Mouse (Mus musculus) heart, adult 8-10 months (tissue): ENCODE measurements around the gene Timm44. TPM values are rescaled to one million over a fixed set of nuclear protein-coding genes. Genes with fewer than 3 reads are reported as not detected.

Source experiments
- DNase-seq: peaks from one replicate; pipeline ENCODE4 v3.0.0; 2022; ENCODE audit warnings: low spot score
- total RNA-seq, 4 experiments: library from RNA; stranded (reverse); gene quantifications; 2 replicates each; pipeline ENCODE4 v1.2.4; 2022

Gene Timm44
- 100 to 1,000 TPM in 2 of 4 experiments, 10 to 100 TPM in 2; 94.0 to 109 (median 101) TPM for total RNA-seq

DNA sequence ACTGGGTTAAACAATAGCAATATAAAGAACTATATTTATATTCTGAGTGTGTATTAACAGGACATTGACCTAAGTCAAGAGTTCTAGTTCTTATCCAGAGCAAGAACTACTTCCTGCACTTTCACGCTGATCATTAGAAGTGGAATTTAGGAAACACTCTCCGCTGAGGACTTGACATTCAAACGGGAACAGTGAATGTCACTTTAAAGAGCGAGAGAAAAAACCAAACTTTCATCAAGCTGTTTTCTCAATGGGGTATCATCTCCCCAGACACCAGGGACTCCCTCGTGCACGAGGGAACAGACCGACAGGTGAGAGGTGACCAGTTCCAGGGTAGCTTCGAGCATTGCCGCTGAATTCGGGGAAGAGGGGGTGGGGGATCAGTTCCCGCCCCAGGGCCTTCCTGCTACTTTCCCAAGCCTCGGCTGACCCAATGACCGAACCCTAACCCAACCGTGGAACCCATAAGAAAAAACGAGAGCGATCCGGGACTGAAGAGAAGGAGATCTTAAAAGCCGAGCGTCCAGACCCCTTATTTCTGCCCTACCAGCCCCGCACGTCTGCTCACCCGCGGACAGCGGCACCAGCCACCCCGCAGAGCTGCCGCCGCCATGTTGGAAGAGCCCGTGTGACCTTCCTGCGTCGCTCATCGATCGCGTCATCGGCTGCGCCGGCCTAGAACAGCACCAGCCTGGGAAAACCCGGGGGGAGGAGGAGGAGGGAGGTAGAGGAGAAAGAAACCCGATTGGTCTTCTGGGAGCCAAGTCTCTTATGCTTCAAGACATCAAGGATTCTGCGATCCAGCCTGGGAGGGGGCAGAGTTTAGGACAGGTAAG lies at the start of gene Timm44:
Timm44 (minus strand) TSS at position 639 of the 836 bp plus-strand sequence.
- peak; percentile 95 for DNase-seq

DNA sequence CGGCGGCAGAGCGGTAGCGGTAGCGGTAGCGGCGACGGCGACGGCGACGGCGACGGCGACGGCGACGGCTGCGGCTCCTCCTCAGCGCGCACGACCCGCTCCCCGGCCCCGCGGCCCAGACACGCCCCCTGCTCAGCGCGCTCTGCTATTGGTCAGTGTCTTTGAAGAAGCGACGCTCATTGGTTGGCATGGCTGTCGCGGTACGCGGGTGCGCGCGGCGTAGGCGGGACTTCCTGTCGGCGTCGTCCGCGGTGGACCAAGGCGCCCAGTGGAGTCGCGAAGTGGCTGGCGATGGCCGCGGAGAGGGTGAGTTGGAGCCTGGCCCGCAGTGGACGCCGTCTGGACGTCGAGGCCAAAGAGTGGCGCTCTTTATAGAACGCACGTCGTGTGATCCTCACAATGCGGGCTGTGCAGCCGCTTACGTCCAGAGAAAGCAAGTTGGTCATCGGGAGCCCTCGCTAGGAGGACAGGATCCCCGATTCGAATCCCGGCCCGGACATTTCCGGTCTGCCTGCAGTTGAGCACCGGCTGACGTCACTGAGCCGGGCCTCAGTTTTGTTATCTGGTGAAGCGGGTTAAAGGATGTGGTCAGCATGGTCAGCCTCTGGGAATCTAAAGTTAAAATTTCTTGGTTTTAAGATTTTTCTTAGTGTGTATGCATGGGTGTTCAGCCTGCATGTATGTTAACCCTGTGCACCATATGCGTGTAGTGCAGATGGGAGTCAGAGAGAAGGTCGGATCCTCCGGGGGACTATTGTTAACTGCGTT lies 49.5 kb upstream of the Timm44 start, which contains the start of the genes Ccl25 and Elavl1:
Ccl25 (plus strand) TSS at position 228 of the 768 bp plus-strand sequence.
Elavl1 (minus strand) TSS at position 431 of the 768 bp plus-strand sequence.
- peak; percentile 97 for DNase-seq

DNA sequence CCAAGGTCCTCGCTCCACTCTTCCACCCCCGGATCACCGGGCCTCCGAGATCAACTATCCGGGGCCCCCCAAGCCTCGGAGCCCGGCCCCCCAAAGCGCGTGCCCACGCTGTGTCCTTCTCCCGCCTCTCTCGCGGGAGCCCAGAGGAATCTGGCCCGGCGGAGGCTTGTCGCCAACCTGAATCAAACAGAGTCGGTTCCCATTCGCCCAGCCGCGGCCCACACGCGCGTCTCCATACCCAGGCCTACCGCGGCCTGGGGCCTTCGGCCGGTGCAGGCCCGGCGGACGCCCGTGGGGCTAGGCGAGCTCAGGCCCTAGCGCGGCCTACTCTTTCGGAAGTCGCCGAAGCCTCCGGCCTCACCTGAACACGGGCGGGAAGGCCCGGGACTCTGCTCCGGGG lies 48.8 kb upstream of the Timm44 start:
- no peak for DNase-seq

DNA sequence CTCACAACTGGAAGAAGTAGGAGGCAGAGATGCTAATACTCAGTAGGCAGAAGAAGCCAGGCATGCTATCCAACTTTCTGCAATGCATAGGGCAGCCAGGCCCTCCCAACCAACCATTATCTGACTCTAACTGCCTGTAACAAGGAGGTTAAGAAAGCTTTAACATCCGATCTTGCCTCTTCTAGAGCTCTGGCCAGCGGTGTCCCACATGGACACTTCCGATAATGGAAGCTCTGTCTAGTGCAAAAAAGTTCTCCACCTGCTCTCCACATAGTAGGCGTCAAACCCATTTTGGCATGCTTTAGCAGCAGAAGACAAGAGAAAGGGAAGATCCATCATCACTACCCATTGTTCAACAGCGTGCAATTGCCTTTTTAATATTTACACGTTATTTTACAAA lies 48.2 kb upstream of the Timm44 start:
- DNase-seq = no peak

DNA sequence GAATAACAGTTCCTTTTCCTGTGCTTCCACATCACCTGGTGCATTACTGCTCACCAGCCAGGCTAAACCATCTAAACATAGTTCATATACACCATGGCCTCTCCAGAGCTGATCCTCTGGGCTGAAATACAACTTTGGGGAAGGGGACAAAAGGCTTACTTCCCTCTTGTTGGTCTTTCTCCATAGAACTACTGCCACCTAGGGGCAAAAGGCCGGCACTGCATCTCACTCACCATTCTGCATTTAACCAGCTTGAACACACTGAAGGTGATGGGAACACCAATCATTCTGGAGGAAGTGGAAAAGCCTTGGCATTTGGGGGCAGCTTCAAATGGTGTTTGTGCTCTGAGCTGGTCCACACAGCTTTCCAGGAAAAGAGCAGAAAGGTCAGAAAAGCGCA lies 46.8 kb upstream of the Timm44 start:
- DNase-seq = peak; percentile 86

DNA sequence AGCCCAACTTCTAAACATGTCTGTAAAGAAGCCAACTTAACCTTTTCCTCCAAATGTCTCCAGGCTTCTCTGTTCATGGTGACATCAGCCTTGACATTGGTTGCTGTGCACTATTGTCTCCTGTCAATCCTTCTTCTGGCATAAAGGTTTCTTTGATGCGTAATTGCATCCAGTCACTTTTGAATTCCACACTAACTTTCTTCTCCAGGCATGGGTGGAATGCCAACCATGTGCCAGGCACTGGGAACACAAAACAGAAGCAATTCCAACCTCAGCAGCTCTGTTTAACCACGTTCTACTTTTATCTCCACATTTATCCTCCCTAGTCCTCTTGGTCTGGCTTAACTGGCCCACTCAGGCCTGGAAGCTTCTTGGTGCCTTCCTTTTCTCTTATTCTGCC lies 45.3 kb upstream of the Timm44 start:
- no peak for DNase-seq

DNA sequence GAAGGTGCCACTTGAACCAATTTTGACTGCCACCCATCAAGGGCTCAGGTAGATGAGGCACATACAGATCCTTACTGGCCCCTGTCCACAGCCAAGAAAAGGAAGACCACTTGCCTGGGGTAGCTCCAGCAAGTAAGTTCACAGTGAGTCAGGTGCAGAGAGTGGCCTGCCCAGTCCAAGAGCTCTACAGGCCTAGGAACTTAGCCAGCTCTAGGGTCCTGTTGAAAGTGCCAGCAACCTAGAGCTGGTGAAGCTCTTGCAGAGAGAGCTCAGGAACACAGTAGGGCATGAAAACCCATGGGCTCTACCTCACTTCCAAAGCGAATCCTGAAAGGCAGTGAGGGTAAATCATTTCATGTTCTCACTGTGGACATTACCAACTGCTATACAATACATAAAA lies 44.7 kb upstream of the Timm44 start:
- DNase-seq = no peak

DNA sequence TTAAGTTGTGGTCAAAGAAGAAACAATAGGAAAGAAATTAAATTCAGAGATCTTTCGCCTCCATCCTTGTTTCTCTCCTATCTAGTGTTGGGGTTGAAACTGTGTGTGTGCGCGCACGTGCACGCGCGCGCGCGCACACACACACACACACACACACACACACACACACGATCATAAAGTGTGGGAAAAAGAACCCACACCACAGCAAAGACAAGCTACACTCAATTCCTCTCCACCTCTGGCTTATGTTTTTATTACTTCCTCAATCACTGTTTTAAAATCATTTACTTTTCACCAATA lies 43.8 kb upstream of the Timm44 start:
- DNase-seq = no peak

DNA sequence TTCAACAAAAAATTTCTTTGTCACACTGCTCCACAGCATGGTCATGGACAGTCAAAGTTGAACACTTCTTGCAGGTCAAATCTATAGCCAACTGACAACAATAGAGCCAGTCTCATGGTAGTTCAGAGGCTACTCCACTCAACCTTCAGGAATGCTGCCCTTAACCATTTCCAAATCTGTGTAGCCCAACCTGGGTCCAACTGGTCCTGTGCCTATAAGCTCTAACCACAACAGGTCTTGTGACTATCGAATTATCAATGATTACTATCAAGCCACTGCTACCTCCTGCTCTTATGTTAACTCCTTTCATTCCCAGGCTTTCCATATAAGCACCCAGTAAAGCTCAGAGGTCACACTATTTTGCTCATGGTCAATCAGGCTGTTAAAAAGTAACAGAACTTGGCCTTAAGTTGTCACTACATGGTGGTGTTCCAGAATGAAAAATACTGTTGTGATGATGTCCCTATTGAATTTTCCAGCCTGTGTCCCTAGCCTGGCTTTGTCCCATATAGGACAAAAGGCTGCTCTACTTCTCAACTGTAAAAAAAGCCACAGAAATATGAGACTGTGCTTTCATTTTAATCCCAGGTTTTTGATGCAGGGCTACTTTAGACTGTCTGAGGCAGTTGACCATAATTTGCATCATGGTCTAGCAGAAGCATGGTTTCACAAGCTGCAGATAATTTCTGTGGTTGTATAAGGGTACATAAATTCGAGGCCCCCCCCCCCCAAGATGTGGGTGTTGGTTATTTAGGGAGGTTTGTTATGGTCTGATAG lies 43.3 kb upstream of the Timm44 start:
- no peak for DNase-seq

DNA sequence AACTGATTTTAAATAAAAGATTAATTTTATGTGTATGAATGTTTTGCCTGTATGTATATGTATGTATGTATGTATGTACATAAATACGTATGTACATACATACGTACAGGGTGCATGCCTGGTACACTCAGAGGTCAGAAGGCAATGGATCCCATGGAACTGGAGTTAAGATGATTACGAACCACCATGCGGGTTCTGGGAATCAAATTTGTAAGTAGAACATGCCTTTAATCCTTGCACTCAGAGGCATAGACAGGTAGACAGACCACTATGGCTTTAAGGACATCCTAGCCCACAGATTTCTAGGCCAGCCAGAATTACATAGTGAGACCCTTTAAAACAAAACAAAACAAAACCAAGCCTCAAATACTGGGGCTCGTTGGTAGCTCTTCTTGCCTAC lies 42.4 kb upstream of the Timm44 start:
- no peak for DNase-seq

DNA sequence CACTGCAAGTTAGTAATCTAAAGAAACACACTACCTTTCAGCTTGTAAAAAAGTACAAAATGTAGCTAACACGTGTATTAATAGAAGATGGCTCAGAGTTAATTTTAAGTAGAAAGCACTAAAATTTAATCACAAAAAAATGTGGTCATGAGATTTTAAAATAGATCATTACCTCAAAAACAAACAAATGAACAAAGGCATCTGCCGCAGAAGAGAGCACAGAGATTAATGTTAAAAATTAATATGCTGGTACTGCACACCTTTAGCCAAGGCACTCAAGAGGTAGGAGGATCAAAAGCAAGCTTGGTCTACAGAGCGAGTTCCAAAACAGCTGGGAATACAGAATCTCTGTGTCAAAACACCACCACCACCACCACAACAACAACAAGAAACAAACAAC lies 39.1 kb upstream of the Timm44 start:
- no peak for DNase-seq

DNA sequence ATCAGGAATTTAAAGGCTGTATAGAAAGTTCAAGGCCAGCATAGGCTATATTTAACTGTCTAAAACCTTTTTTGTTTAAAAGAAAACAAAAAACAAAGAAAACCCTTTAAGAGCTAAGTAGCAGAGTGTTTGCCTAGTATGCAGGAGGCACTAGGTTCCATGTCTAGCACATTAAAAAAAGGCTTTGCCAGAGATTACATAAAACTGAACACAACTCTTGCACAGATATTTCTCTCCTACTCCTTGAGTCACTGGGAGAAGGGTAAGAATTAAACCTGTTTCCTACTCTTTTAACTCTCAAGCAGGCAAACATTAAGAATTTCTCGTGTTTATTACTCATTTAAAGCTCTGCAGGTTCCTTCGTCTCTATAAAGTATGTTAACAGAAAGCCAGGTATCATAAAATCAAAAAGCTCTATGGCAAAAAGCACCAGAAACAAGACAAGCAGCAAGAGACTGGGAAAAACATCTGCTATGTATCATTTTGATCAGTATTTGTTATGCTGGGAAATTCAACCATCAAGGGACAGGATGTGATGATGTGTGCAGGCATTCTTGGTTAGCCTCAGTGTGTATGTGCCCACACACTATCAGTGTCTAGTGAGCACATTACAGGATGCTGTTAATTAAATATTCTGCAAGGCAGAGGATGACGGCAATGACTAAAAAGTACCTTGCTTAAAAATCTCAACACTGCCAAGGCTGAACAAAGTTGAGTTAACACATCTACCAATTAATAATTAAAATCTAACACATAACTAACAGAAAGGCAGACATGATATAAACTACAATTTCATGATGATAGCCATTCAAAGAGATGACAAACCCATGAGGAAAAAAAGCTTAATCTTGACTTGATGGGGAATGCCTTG lies 37.8 kb upstream of the Timm44 start:
- DNase-seq = no peak

DNA sequence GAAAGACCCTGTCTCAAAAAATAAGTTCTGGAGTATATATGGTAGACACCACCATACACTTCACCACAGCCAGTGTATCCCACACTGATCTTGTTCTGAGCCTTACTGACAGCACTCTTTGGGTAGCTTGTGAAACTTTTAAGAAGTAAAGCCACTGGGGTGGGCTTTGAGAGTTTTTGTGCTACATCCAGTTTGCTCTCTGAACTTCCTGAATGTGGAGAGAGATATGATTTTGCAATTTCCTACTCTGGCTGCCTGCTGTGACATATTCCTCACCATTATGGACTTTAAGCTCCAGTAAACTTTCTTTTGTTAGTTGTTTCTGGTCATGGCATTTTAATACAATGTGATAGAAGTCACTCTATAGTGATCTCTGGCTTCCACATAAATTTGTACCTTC lies 36.4 kb upstream of the Timm44 start:
- no peak for DNase-seq

DNA sequence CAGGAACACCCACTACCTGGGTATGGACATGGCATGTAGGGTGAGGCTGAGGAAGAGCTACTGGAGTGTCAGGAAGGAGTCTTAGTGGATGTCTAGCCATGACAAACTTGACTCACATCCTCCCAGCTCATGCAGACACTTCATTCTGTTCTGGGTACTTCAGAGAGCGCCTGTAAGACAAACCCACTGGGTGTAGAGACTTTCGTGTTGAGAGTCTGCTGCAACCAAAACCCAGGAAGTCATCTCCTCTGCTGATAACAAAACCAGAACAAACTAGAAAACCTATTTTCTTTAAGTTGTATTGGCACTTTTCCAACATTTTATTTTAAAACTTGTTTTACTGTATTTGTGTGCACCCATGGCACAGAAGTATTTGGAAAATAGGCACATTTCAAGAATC lies 30.1 kb upstream of the Timm44 start:
- no peak for DNase-seq

DNA sequence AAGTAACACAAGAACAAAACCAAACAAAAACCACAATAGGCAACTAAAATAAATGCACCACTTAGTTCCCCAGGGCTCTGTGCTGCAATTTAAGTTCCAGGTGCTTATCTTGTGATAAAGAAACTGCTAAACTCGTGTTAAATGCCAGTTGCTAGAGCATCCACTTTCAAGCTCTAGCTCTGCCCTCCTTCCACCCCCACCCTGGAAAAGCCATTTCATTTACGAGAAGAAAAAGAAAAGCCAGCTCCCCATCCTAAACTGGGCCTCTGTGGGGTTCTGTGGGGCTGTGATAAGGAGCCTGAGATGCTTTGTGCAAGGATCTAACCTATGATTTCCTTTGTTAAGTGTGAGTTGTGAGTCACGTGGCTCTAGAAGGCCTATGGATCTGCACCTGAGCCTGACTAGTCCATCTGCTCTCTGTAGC lies 28.4 kb upstream of the Timm44 start:
- no peak for DNase-seq

DNA sequence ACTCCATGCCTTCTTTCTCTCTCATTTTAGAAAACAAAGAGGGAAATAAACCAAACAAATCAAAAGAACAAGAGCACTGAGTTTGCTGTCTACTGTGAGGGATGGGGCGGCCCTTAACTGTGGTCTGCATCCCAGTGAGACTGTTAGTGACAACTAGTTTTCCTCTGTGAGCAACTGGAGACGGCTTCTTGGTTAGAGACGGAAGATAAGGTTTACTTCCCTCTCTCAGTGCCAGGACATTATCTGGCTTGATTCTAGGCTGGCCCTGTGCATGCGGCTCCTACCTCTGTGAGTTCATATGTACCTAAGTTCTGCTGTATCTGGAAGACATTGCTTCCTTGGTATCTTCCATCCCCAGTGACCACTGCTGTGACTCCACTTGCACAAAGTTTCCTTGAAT lies 22.1 kb upstream of the Timm44 start:
- no peak for DNase-seq

DNA sequence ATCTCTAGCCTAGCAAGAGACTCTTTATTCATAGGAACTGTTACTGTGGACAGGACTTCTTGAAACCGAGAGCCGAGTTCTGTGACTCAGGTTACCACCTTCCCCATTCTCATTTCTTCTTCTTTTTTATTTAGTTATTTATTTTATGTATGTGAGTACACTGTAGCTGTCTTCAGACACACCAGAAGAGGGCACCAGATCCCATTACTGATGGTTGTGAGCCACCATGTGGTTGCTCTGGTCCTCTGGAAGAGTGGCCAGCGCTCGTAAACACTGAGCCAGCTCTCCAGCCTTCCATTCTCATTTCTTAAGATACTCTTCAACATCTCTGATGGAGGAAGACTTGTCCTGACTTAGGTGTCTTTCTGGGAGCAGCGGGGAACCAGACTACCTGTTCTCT lies 17.0 kb upstream of the Timm44 start:
- DNase-seq = no peak

DNA sequence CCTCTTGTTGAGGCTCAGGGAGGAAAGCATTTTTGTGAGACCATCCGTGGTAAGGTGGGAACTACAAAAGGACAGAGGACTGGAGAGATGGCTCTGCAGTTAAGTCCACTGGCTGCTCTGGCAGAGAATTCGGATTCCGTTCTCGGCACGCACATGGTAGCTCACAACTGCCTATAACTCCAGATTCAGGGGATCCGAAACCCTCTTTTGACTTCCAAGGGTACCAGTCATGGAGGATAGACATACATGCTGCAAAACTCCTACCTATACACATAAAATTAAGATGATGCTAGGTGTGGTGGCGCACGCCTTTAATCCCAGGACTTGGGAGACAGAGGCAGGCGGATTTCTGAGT lies 375 bp upstream of the Timm44 start:
- DNase-seq = no peak

DNA sequence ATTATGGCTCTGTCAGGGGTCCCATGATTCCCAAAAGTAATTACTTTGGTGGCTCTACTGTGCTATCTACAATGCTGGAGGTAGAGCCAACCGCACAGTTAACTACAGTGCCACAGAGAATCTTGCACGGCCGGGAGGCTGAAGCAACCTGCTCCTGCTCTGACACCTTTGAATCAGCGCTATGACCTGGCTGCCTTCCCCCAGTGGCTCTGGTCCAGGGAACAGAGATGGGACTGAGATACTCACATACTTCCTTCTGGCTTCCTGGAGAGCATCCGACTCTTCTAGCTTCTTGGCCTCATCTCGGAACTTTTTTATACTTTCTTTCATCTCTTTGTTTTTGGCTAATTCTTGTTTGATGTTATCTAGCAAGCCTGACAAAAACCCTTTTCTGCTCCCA lies 6.1 kb downstream of the Timm44 start:
- no peak for DNase-seq

DNA sequence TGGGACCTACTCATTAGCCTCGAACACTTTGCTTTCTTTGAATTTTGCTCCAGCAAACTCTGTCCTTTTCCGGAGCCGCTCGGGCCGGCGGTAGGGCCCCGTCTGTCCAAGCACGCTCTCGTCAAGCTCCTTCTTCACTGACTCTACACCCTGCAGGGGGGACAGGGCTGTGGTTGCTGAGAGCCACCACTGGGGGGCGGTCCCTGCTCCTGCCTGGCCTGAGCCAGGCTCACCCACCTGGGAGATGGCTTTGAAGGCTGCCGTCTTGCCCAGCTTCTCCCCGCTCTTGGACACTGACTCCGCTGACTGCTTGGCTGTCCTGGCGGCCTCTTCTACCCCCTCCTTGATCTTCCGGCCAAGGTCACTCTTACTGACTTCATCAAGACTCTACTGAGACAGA lies 8.1 kb downstream of the Timm44 start:
- DNase-seq = no peak

DNA sequence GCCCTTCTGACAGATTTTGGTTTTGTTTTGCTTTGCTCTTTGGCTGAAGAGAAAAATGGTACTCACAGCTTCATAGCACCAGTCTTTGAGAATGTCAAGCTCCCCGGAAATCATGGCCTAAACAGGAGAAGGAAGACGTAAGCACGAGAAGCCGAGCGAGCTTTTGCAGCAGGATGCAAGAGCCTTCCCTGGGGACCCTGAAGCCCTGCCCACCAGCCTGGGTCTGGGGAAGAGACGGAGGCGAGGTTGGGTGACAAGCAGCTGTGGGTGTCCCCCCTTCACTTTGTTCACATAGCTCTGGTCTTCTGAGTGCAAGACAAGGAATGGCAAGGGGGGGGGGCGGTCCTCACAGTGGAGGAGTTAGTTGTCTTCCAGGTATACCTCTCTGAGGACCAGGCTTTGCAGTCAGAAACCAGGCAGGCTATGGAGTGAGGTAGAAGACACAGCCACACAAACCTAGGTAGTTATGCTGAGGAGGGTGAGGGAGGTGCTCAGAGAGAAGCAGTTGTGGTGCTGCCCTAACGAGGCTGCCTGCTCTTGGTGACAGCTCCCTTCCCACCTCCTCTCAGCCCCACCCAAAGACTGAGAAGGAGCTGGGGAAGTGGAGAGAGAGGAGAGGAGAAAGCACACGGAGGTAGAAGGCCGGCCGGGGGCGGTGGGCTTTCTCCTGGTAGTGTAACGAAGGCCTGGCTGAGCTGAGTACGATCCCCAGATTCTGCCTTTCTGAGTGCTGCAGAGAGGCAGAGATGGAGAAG lies 10.4 kb downstream of the Timm44 start:
- DNase-seq = no peak
